Mouse (Mus musculus): ENCODE data around the gene Plxna4.

DNA sequence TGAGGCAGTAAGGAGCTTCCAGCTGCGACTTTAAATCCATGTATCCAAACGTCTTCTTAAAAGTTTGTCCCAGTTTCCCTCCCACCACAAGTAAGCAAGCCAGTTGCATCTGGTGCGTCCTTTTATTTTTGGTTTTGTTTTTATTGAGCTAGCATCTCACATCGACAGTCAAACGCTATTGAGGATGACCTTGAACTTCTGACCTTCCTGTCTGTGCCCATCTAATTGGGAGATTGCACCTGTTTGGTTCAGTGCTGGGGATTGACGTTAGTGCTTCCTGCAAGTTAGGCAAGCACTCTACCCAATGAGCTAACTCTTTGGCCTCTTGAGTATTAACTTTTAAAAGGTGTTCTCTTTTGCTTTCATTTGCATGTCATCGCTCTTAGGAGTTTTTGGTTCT lies 379.0 kb downstream of the Plxna4 start:
- TF ChIP-seq POLR2A (IDR thresholded peaks at IDR 0.05; ENCODE audit: low read depth, low read length) (no peak), CTCF (IDR thresholded peaks at IDR 0.05; ENCODE audit: extremely low read depth, insufficient read length, insufficient replicate concordance, low read depth, low read length) (no peak)
